In genomic region chr11:97782564-97782895, GRCm38 (mm10) we compare ENCODE assay signal across 9 mouse cellular contexts. TPM values are rescaled to one million over a fixed set of nuclear protein-coding genes. Genes with fewer than 3 reads are reported as not detected.
DNase-seq lines count a peak whose midpoint lies in the region; ATAC-seq and TF ChIP-seq lines count a peak whose summit lies in the region.
"Had no signal": no experiment of that assay in that cellular context is flagged by ENCODE, and none has a peak within 500 bp of the region (broad histone marks: within the 10 kb centered on the region; RNA-seq: fewer than 3 reads in every experiment).

No protein-coding gene starts in this region.

- TF ChIP-seq EP300 in ES-Bruce4 (IDR thresholded peaks at IDR 0.05; ENCODE audit: insufficient read depth, low read depth, low read length) = no peak

- H3K4me2 ChIP-seq in heart, embryonic 11.5 days = peak overlapping the region; percentile 79

- peaks cover 28% of the 10 kb centered on the region for H3K36me3 ChIP-seq in heart, embryonic 11.5 days (ENCODE audit: control insufficient read depth, insufficient read depth, low read length)
- H3K36me3 ChIP-seq in ES-Bruce4 (ENCODE audit: control insufficient read depth, insufficient read depth, low read length, poor library complexity, severe bottlenecking) (peaks cover 44% of the 10 kb centered on the region), macrophage (ENCODE audit: inconsistent target) (peaks cover 26% of the 10 kb centered on the region)

- TF ChIP-seq POLR2A in ES-Bruce4 (IDR thresholded peaks at IDR 0.05; ENCODE audit: insufficient read depth, low read length) = no peak

- peaks cover 7% of the 10 kb centered on the region for H3K4me1 ChIP-seq in heart, embryonic 11.5 days (ENCODE audit: control insufficient read depth, insufficient read depth, low read length)
- H3K4me1 ChIP-seq in ES-Bruce4 (ENCODE audit: control insufficient read depth, insufficient read depth, low read length) = no peaks in the 10 kb centered on the region

- H3K9ac ChIP-seq in heart, embryonic 11.5 days (ENCODE audit: low read depth, low read length) = peak overlapping the region; percentile 100
- H3K9ac ChIP-seq in ES-Bruce4 (ENCODE audit: low read depth, poor library complexity, severe bottlenecking) = peak overlapping the region; percentile 98

- under 1% methylated on average over 10 of the region's 10 CpGs for WGBS in heart, embryonic 11.5 days (ENCODE audit: insufficient replicate concordance)
- 0% methylated on average over 10 of the region's 10 CpGs for WGBS in macrophage (ENCODE audit: missing documents)

- H3K79me2 ChIP-seq in macrophage (ENCODE audit: inconsistent target) = peaks cover 38% of the 10 kb centered on the region

- TF ChIP-seq CTCF in ES-Bruce4 (IDR thresholded peaks at IDR 0.05; ENCODE audit: low read depth, low read length) = no peak

- peak overlapping the region; percentile 91; the same call in 1 of the 2 replicates for H3K27ac ChIP-seq in heart, embryonic 11.5 days (ENCODE audit: low read depth, low read length)
- H3K27ac ChIP-seq in ES-Bruce4 (ENCODE audit: insufficient read depth, low read length) (peak overlapping the region; percentile 35; the same call in 1 of the 2 replicates), macrophage (peak overlapping the region; percentile 77)

- DNase-seq in heart, adult 18-20 months = no peak
- no peak for DNase-seq in adrenal gland, postnatal 10 days
- no peak for DNase-seq in adrenal gland, adult (ENCODE audit: inconsistent age in 2 of 2, low spot score in 1 of 2)
- DNase-seq in adrenal gland, adult 2 months = no peak

- H3K27me3 ChIP-seq in heart, embryonic 11.5 days (ENCODE audit: control insufficient read depth, insufficient read depth, low read length) = no peaks in the 10 kb centered on the region
- H3K27me3 ChIP-seq in ES-Bruce4 (ENCODE audit: control insufficient read depth, insufficient read depth, low read length, poor library complexity, severe bottlenecking) = no peaks in the 10 kb centered on the region

- no peaks in the 10 kb centered on the region for H3K9me3 ChIP-seq in heart, embryonic 11.5 days (replicated peaks; ENCODE audit: control insufficient read depth, low read length)
- peaks cover 9% of the 10 kb centered on the region for H3K9me3 ChIP-seq in ES-Bruce4 (replicated peaks; ENCODE audit: control insufficient read depth, insufficient read depth, low read length, poor library complexity, severe bottlenecking)

- no peak for ATAC-seq in heart, embryonic 11.5 days (replicated peaks; ENCODE audit: insufficient number of reproducible peaks, low FRiP score, low TSS enrichment)
- peak; percentile 8 to 21; a peak in 2 of 4 replicates for ATAC-seq in hematopoietic stem cell, adult 5-6 weeks (replicated peaks in 1 of 2; ENCODE audit: insufficient read depth in 1 of 2, low FRiP score in 2 of 2, low TSS enrichment in 1 of 2, low read depth in 1 of 2, poor library complexity in 2 of 2, severe bottlenecking in 2 of 2)

- peak overlapping the region; percentile 94 for H3K4me3 ChIP-seq in heart, embryonic 11.5 days (ENCODE audit: low read depth, low read length)
- H3K4me3 ChIP-seq in ES-Bruce4 (ENCODE audit: low read depth, low read length) (peak overlapping the region; percentile 97), macrophage (ENCODE audit: inconsistent target) (peak overlapping the region; percentile 87)

RNA-seq across cellular contexts. Expression of gene Rpl23, which starts 0.3 kb away (rescaled TPM):
- 461 and 517 TPM in 2 replicates for polyA plus RNA-seq in heart, embryonic 11.5 days (2014; fragmentation: Nextera tagmentation; extraction: Ambion mirVana)
- total RNA-seq in heart, adult 18-20 months (2021) = 100 to 1,000 TPM; 505 to 584 TPM
- 777 and 842 TPM in 2 replicates for polyA plus RNA-seq in ES-Bruce4 (2011; ENCODE audit: insufficient read depth, insufficient read length, low read depth, missing spikeins)
- 1,424 and 2,771 TPM in 2 replicates for total RNA-seq in hematopoietic stem cell, adult 5-6 weeks (2017)
- total RNA-seq in macrophage (2018; cell fraction: chromatin; rRNA removed) = 100 to 1,000 TPM; 108 to 477 (median 140) TPM
- 1,000 to 10,000 TPM in 6 of 26 experiments, 100 to 1,000 TPM in 20; 449 to 1,138 (median 724) TPM for total RNA-seq in macrophage (2018; cell fraction: cytosol; rRNA removed)
- total RNA-seq in macrophage (2018; cell fraction: nucleus; rRNA removed) = 100 to 1,000 TPM; 131 to 371 (median 177) TPM
- 992 to 1,238 TPM (median 1,231 TPM) in 3 replicates for polyA plus RNA-seq in macrophage (2018)
- total RNA-seq in adrenal gland, postnatal 10 days (2021) = 100 to 1,000 TPM; 958 to 975 TPM
- 100 to 1,000 TPM; 700 to 846 TPM for total RNA-seq in adrenal gland, adult 2 months (2021)
- 13.7 and 14.2 TPM in 2 replicates for polyA plus RNA-seq in adrenal gland, adult 2 months (2012; rRNA removed)

RNA-seq across cellular contexts. Expression of gene 1700001P01Rik, which starts 6.8 kb away (rescaled TPM):
- polyA plus RNA-seq in heart, embryonic 11.5 days (2014; fragmentation: Nextera tagmentation; extraction: Ambion mirVana) = 0.38 TPM in 1 of 2 replicates, not detected in the other
- total RNA-seq in heart, adult 18-20 months (2021) = not detected
- 0.99 TPM in 1 of 2 replicates, not detected in the other for polyA plus RNA-seq in ES-Bruce4 (2011; ENCODE audit: insufficient read depth, insufficient read length, low read depth, missing spikeins)
- 0.69 TPM in 1 of 2 replicates, not detected in the other for total RNA-seq in hematopoietic stem cell, adult 5-6 weeks (2017)
- 1 to 10 TPM in 8 of 26 experiments, not detected in 18; 1.5 to 2.2 (median 2.0) TPM for total RNA-seq in macrophage (2018; cell fraction: chromatin; rRNA removed)
- not detected for total RNA-seq in macrophage (2018; cell fraction: cytosol; rRNA removed)
- 1 to 10 TPM in 3 of 26 experiments, not detected in 23; 1.2 to 1.8 (median 1.4) TPM for total RNA-seq in macrophage (2018; cell fraction: nucleus; rRNA removed)
- polyA plus RNA-seq in macrophage (2018) = not detected in 3 replicates
- under 1 TPM in 1 of 2 experiments, not detected in 1; 0.51 TPM for total RNA-seq in adrenal gland, postnatal 10 days (2021)
- total RNA-seq in adrenal gland, adult 2 months (2021) = under 1 TPM in 1 of 2 experiments, not detected in 1; 0.49 TPM
- not detected in 2 replicates for polyA plus RNA-seq in adrenal gland, adult 2 months (2012; rRNA removed)
- total RNA-seq: common myeloid progenitor, adult 5-6 weeks had no signal

RNA-seq across cellular contexts. Expression of gene Cwc25, which starts 16.2 kb away (rescaled TPM):
- polyA plus RNA-seq in heart, embryonic 11.5 days (2014; fragmentation: Nextera tagmentation; extraction: Ambion mirVana) = 9.2 and 9.9 TPM in 2 replicates
- 1 to 10 TPM; 6.4 to 8.4 TPM for total RNA-seq in heart, adult 18-20 months (2021)
- polyA plus RNA-seq in ES-Bruce4 (2011; ENCODE audit: insufficient read depth, insufficient read length, low read depth, missing spikeins) (14.5 and 16.9 TPM in 2 replicates), macrophage (2018) (16.4 to 22.4 TPM (median 16.9 TPM) in 3 replicates)
- total RNA-seq in hematopoietic stem cell, adult 5-6 weeks (2017) = 18.8 and 23.3 TPM in 2 replicates
- total RNA-seq in macrophage (2018; cell fraction: chromatin; rRNA removed) = 10 to 100 TPM; 37.3 to 76.4 (median 49.9) TPM
- 10 to 100 TPM; 18.8 to 25.0 (median 21.2) TPM for total RNA-seq in macrophage (2018; cell fraction: cytosol; rRNA removed)
- total RNA-seq in macrophage (2018; cell fraction: nucleus; rRNA removed) = 10 to 100 TPM; 24.8 to 40.9 (median 32.6) TPM
- total RNA-seq in adrenal gland, postnatal 10 days (2021) = 10 to 100 TPM; 19.9 to 20.0 TPM
- 10 to 100 TPM; 17.5 to 28.9 TPM for total RNA-seq in adrenal gland, adult 2 months (2021)
- 5.1 and 6.5 TPM in 2 replicates for polyA plus RNA-seq in adrenal gland, adult 2 months (2012; rRNA removed)

RNA-seq across cellular contexts. Expression of gene Lasp1, which starts 16.3 kb away (rescaled TPM):
- polyA plus RNA-seq in heart, embryonic 11.5 days (2014; fragmentation: Nextera tagmentation; extraction: Ambion mirVana) = 30.0 and 37.5 TPM in 2 replicates
- 10 to 100 TPM; 34.9 to 36.6 TPM for total RNA-seq in heart, adult 18-20 months (2021)
- polyA plus RNA-seq in ES-Bruce4 (2011; ENCODE audit: insufficient read depth, insufficient read length, low read depth, missing spikeins) (228 and 231 TPM in 2 replicates), macrophage (2018) (151 to 499 TPM (median 254 TPM) in 3 replicates)
- total RNA-seq in hematopoietic stem cell, adult 5-6 weeks (2017) = 220 and 229 TPM in 2 replicates
- 100 to 1,000 TPM in 24 of 26 experiments, 10 to 100 TPM in 2; 72.2 to 414 (median 208) TPM for total RNA-seq in macrophage (2018; cell fraction: chromatin; rRNA removed)
- 100 to 1,000 TPM; 171 to 234 (median 210) TPM for total RNA-seq in macrophage (2018; cell fraction: cytosol; rRNA removed)
- total RNA-seq in macrophage (2018; cell fraction: nucleus; rRNA removed) = 100 to 1,000 TPM in 25 of 26 experiments, 10 to 100 TPM in 1; 82.4 to 238 (median 191) TPM
- total RNA-seq in adrenal gland, postnatal 10 days (2021) = 100 to 1,000 TPM; 107 to 122 TPM
- 100 to 1,000 TPM; 118 to 172 TPM for total RNA-seq in adrenal gland, adult 2 months (2021)
- 127 and 138 TPM in 2 replicates for polyA plus RNA-seq in adrenal gland, adult 2 months (2012; rRNA removed)

RNA-seq across cellular contexts. Expression of gene Pip4k2b, which starts 38.0 kb away (rescaled TPM):
- polyA plus RNA-seq in heart, embryonic 11.5 days (2014; fragmentation: Nextera tagmentation; extraction: Ambion mirVana) = 0.70 and 1.2 TPM in 2 replicates
- 10 to 100 TPM; 23.7 to 24.1 TPM for total RNA-seq in heart, adult 18-20 months (2021)
- polyA plus RNA-seq in ES-Bruce4 (2011; ENCODE audit: insufficient read depth, insufficient read length, low read depth, missing spikeins) = 35.0 and 36.6 TPM in 2 replicates
- total RNA-seq in hematopoietic stem cell, adult 5-6 weeks (2017) = 42.3 and 81.6 TPM in 2 replicates
- total RNA-seq in macrophage (2018; cell fraction: chromatin; rRNA removed) = 10 to 100 TPM in 14 of 26 experiments, 1 to 10 TPM in 12; 3.1 to 22.8 (median 10.8) TPM
- total RNA-seq in macrophage (2018; cell fraction: cytosol; rRNA removed) = 10 to 100 TPM; 14.7 to 51.5 (median 32.9) TPM
- 10 to 100 TPM in 21 of 26 experiments, 1 to 10 TPM in 5; 7.7 to 51.0 (median 24.1) TPM for total RNA-seq in macrophage (2018; cell fraction: nucleus; rRNA removed)
- polyA plus RNA-seq in macrophage (2018) = 25.4 to 37.6 TPM (median 25.7 TPM) in 3 replicates
- total RNA-seq in adrenal gland, postnatal 10 days (2021) = 10 to 100 TPM; 27.3 to 33.3 TPM
- 10 to 100 TPM; 26.9 to 27.2 TPM for total RNA-seq in adrenal gland, adult 2 months (2021)
- 12.8 and 14.7 TPM in 2 replicates for polyA plus RNA-seq in adrenal gland, adult 2 months (2012; rRNA removed)

Comparison
In these comparisons a context has a peak if more than half of its experiments do, and no peak if none do; other contexts are left out.
1. H3K27ac ChIP-seq: peak in every context shown above with its lines; median percentile 91 in heart, embryonic 11.5 days; 77 in macrophage; 35 in ES-Bruce4.